Mouse (Mus musculus) left cerebral cortex, adult 18-20 months (tissue): ENCODE data around the gene Cep83. TPM values are rescaled to one million over a fixed set of nuclear protein-coding genes. Genes with fewer than 3 reads are reported as not detected.
A peak's percentile ranks its signal among the peaks of the same experiment; 100 is the strongest.

Experiments used
- DNase-seq, 2 experiments: peaks; one replicate each; pipeline ENCODE4 v3.0.0; 2021 to 2022; ENCODE audit warnings: low spot score in 2 of 2, mixed read lengths in 1 of 2
- total RNA-seq, 2 experiments: library from RNA; stranded (reverse); gene quantifications; 2 replicates each; pipeline ENCODE4 v1.2.3; 2021

Gene Cep83
- total RNA-seq, 2 experiments from 2014 or later: 39.5 to 43.9 TPM

DNA sequence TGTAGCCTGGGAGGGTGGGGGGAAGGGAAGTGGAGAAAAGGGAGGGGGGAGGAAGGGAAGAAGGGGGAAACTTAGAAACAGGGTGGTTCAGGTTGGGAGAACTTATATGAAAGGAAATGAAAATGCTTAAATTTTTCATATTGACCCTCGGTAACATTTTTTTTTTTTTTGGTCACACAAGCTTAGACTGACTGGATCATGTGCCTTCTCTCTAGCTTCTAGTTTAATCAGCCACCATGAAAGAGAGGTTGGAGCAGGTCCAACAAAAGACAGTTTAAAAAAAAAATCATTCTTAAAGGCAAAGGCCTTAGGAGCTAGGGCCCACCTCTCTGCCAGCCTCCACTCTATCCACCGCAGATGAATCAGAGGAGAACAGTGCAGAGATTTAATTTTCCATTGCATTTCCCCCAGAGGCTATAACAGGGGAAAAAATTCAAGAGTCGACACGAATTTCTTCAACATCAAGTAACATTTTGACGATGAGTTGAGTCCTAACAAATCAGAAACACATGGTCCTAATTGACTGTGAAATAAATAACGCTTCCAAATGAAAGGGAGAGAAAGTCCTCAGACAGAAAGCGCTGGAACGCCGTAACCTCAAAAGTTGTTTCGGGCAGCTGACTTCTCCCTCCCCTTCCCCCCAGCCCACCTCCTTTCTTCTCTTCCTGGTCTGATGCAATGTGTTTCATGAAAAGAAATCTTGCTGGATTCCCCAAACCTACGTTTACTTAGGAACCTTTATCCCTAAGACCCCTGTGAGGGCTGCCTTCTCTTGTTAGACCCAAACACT lies 135.7 kb downstream of the Cep83 start:
- no peak for DNase-seq

DNA sequence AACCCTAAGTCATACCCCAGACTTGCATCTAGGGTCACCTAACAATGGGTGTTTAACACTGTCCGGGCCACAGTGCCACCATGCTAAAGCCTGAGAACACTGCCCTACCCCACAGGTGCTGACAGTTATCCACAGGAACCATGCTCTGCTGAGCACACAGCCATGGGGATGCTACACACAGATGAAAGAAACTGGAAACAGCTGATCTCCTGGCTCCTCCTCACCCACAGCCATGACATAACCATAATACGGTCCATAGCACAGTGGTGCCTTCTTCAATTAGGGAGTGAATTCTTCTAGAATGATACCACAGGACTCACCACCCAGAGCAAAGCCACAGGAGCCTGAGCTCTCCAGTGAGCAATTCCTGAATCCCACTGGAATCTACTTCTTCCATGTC lies 137.5 kb downstream of the Cep83 start:
- DNase-seq: no peak

- DNase-seq: no peak
These were observed 138.0 kb downstream of the Cep83 start for GRCm38 (mm10) chr10:94826436-94826835.

- no peak for DNase-seq
These were observed 138.9 kb downstream of the Cep83 start for GRCm38 (mm10) chr10:94827325-94827724.

DNA sequence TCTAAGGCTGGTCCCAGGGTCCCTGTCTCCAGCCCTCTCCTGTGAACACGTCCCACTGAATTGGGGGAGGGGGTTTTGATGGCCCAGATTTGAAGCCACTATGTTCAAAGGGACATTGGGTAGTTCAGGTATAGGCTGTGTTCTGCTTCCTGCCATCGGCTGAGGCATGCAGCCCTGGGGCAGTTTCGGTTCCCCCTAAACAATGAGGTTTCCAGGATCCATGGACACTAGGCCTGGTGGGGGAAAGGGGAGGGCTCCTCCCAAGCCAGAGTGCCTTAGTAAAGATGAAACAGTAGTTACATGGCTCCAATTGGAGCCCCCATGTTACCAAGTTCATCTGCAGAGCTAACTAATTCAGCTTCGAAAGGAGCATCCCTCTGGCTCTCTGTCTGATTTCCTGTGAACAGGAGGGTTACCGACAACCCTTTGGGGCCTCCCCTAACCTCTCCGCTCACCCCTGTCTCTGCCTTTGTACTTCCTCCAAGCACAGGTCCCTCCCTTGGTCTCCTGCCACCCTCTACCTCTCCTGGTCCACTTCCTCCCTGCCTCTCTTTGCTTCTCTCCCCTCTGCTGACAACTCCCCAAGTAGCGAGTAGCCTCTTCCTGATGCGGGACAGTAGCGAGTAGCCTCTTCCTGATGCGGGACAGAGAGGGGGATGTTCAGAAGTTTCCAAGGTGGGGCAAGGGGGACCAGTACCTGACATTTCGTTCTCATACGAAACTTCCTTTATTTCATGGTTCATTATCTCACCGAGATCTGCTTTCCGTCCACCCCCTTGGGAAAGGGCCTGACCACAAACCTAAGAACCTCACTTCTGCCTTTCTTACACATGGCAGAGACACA lies 139.7 kb downstream of the Cep83 start:
- DNase-seq: no peak

GRCm38 (mm10) chr10:94828734-94829230 lies 140.3 kb downstream of the Cep83 start:
- no peak for DNase-seq

- peak; percentile 86 to 90 for DNase-seq
These were observed 141.0 kb downstream of the Cep83 start for GRCm38 (mm10) chr10:94829407-94829806.

- no peak for DNase-seq
These were observed 147.4 kb downstream of the Cep83 start for GRCm38 (mm10) chr10:94835874-94836273.
